Mouse (Mus musculus): Measurements from ENCODE around the gene Chchd6.

The Chchd6 gene

GRCm38 (mm10) chr6:89508263-89508662 is 87.2 kb downstream of the Chchd6 start:
- DNase-seq, result peak; percentile 44 to 46

GRCm38 (mm10) chr6:89499961-89500360 is 95.5 kb downstream of the Chchd6 start:
- no peak for DNase-seq

- no peak for DNase-seq
These were observed 96.5 kb downstream of the Chchd6 start for GRCm38 (mm10) chr6:89498764-89499516.

GRCm38 (mm10) chr6:89496916-89497315 is 98.5 kb downstream of the Chchd6 start:
- DNase-seq, result no peak

- DNase-seq, result no peak
These were observed 103.1 kb downstream of the Chchd6 start for GRCm38 (mm10) chr6:89492368-89492767.

GRCm38 (mm10) chr6:89490369-89490768 is 105.1 kb downstream of the Chchd6 start:
- DNase-seq, result no peak

- DNase-seq, result no peak
These were observed 105.9 kb downstream of the Chchd6 start for GRCm38 (mm10) chr6:89489533-89489932.

- peak; percentile 17 to 23 for DNase-seq
These were observed 109.4 kb downstream of the Chchd6 start for GRCm38 (mm10) chr6:89486055-89486454.

GRCm38 (mm10) chr6:89481192-89481591 is 114.3 kb downstream of the Chchd6 start:
- no peak for DNase-seq

GRCm38 (mm10) chr6:89467908-89468307 is 127.5 kb downstream of the Chchd6 start:
- DNase-seq, result peak; percentile 64 to 71

GRCm38 (mm10) chr6:89467290-89467689 is 128.2 kb downstream of the Chchd6 start:
- DNase-seq, result peak; percentile 70 to 73

- DNase-seq, result no peak
These were observed 128.6 kb downstream of the Chchd6 start for GRCm38 (mm10) chr6:89466875-89467274.

- DNase-seq, result peak; percentile 83 to 85
These were observed 129.3 kb downstream of the Chchd6 start for GRCm38 (mm10) chr6:89466053-89466708.

GRCm38 (mm10) chr6:89462223-89462760 is 133.2 kb downstream of the Chchd6 start:
- peak in 1 of 2 experiments; percentile 46 for DNase-seq

- DNase-seq, result no peak
These were observed 133.9 kb downstream of the Chchd6 start for GRCm38 (mm10) chr6:89461250-89462222.

- no peak for DNase-seq
These were observed 135.8 kb downstream of the Chchd6 start for GRCm38 (mm10) chr6:89459634-89460033.

GRCm38 (mm10) chr6:89457601-89458000 is 137.9 kb downstream of the Chchd6 start:
- no peak for DNase-seq

- DNase-seq, result no peak
These were observed 139.0 kb downstream of the Chchd6 start for GRCm38 (mm10) chr6:89456409-89456961.

GRCm38 (mm10) chr6:89455523-89456000 is 139.9 kb downstream of the Chchd6 start:
- no peak for DNase-seq

- DNase-seq, result no peak
These were observed 141.0 kb downstream of the Chchd6 start for GRCm38 (mm10) chr6:89454437-89454836.

GRCm38 (mm10) chr6:89452976-89453674 is 142.3 kb downstream of the Chchd6 start:
- peak; percentile 36 to 45 for DNase-seq

- no peak for DNase-seq
These were observed 143.1 kb downstream of the Chchd6 start for GRCm38 (mm10) chr6:89452356-89452755.
